Mouse (Mus musculus) B cell, adult 2 months (primary cell): Measurements from ENCODE around the gene Hs6st3.

Source experiments
- DNase-seq, 2 experiments: peaks; one replicate each; pipeline ENCODE4 v3.0.0; 2022

Gene Hs6st3

DNA sequence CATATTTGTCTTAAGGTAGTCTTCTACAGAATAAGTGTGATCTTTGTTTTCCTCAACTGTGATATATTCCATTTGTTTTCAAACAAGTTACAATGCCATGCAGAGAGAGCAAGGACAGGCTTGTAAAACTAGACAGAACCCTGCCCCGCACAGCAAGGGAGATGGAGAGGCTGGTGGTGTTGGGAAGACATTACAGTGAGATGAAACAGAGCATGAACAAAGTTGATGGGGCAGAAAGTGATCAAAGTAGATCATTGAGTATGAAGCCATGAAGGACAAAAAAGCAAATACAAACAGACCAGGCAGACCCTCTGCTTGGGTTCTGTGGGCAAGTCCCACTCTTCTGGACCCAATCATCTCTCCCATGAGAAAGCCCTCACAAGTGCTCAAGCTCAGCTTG is 781.0 kb downstream of the Hs6st3 start:
- DNase-seq, result no peak
